Mouse (Mus musculus) kidney, embryonic 14.5 days (tissue): Measurements from ENCODE around the gene Gskip. TPM values are rescaled to one million over a fixed set of nuclear protein-coding genes. Genes with fewer than 3 reads are reported as not detected.
A peak's percentile ranks its signal among the peaks of the same experiment; 100 is the strongest.

Source experiments
- ATAC-seq: fragments of 200-750 bp; cut with Nextera tagmentation; 2 replicates; pipeline ENCODE4 v1.8.0; 2017; ENCODE audit warnings: moderate number of reproducible peaks, mild to moderate bottlenecking, moderate TSS enrichment, moderate library complexity; ENCODE audit not compliant: low FRiP score, low TSS enrichment
- H3K27ac ChIP-seq: fragments of 300-500 bp; sonication (generic); 2 replicates; pipeline ENCODE4 v1.5.1; 2014; ENCODE audit warnings: low read depth, mild to moderate bottlenecking, low read length, moderate library complexity, mixed read lengths
- H3K27me3 ChIP-seq: fragments of 300-500 bp; sonication (generic); 2 replicates; pipeline ENCODE4 v1.6.1; 2014; ENCODE audit warnings: mild to moderate bottlenecking, low read length; ENCODE audit not compliant: control insufficient read depth, insufficient read depth
- H3K36me3 ChIP-seq: fragments of 300-500 bp; sonication (generic); 2 replicates; pipeline ENCODE4 v1.6.1; 2014; ENCODE audit warnings: low read length, mixed read lengths; ENCODE audit not compliant: control insufficient read depth, insufficient read depth
- H3K4me1 ChIP-seq: fragments of 300-500 bp; sonication (generic); 2 replicates; pipeline ENCODE4 v1.6.1; 2014; ENCODE audit warnings: low read length, mixed read lengths; ENCODE audit not compliant: control insufficient read depth, insufficient read depth
- H3K4me2 ChIP-seq: fragments of 300-500 bp; sonication (generic); replicated peaks from 2 replicates; pipeline ENCODE4 v1.6.1; 2014; ENCODE audit warnings: low read depth, mild to moderate bottlenecking, low read length
- H3K4me3 ChIP-seq: fragments of 300-500 bp; sonication (generic); 2 replicates; pipeline ENCODE4 v1.5.1; 2014; ENCODE audit warnings: mild to moderate bottlenecking, low read length
- H3K9ac ChIP-seq: fragments of 300-500 bp; sonication (generic); 2 replicates; pipeline ENCODE4 v1.6.1; 2014; ENCODE audit warnings: low read depth, mild to moderate bottlenecking, low read length, moderate library complexity
- H3K9me3 ChIP-seq: fragments of 300-500 bp; sonication (generic); 2 replicates; pipeline ENCODE4 v1.6.1; 2016; ENCODE audit warnings: low read length; ENCODE audit not compliant: control insufficient read depth
- WGBS: fragments of 180-500 bp; shearing (Covaris S2); extraction: QIAGEN DNeasy Blood & Tissue Kit; methylation state at CpG from one replicate; pipeline ENCODE4 v1.1.7; 2014; 5-methylcytosine and 5-hydroxymethylcytosine counted together
- polyA plus RNA-seq: library from polyadenylated mRNA; unstranded; fragments of >200 nt; fragmentation: Nextera tagmentation; extraction: Ambion mirVana; gene quantifications from 2 replicates; pipeline ENCODE4 v1.2.1, GENCODE M21; 2014

Gskip gene
- polyA plus RNA-seq: 28.1 and 29.6 TPM in 2 replicates

- ATAC-seq: peak; percentile 45
- H3K4me3 ChIP-seq: peak within 1 kb of the TSS; percentile 93
- peak within 1 kb of the TSS; percentile 90 for H3K9ac ChIP-seq
- H3K4me1 ChIP-seq: peaks cover 12% of the 10 kb centered on the region; the same call in 1 of the 2 replicates
- H3K27me3 ChIP-seq: no peaks in the 10 kb centered on the region
- WGBS: under 1% methylated on average over 41 of the region's 41 CpGs
- no peaks in the 10 kb centered on the region for H3K9me3 ChIP-seq
- H3K27ac ChIP-seq: peak within 1 kb of the TSS; percentile 85
- H3K4me2 ChIP-seq: peak within 1 kb of the TSS; percentile 79
- no peaks in the 10 kb centered on the region for H3K36me3 ChIP-seq
Observed at GRCm38 (mm10) chr12:105683933-105684901, at the start of gene Gskip. Gene Gskip, plus strand, starts transcription at chr12:105684829.

DNA sequence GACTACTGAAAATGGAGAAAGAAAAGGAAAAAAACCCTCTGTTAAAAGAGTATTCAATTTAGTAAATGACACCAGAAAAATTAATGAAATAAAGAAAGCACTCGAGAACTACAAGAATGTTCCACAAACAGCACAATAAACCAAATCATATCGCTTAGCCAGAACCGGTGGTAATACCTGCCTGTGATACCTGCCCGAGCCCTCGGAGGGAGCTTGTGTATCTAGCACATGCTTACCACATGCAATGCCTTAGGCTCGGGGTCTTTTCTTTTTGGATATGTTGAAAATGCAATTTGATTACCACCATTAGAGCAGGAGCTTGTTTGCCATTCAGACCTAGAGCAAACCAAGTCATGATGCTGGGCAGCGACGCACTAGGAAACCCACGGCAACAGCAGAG, 48.1 kb upstream of the Gskip start:
- no peak for ATAC-seq
- Histone ChIP-seq H3K27me3 (no peaks in the 10 kb centered on the region), H3K4me2 (no peak overlapping the region), H3K9me3 (no peaks in the 10 kb centered on the region), H3K9ac (no peak overlapping the region), H3K4me1 (no peaks in the 10 kb centered on the region), H3K36me3 (peaks cover 92% of the 10 kb centered on the region), H3K27ac (no peak overlapping the region), H3K4me3 (no peak overlapping the region)
- 95% methylated on average over 9 of the region's 9 CpGs for WGBS

DNA sequence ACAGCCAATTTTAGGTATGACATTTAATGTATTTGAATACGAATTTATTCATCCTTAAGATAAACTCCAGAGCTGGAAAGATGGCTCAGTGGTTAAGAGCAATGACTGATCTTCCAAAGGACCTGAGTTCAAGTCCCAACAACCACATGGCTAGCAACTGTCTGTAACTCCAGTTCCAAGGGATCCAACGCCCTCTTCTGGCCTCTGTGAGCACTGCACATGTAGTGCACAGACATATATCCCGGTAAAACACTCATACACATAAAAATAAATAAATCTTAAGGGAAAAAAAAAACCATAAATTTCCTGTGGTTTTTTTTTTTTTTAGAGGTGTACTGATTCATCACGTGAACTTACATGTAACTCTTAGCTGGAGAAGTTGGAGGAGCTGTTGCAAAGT, 47.1 kb upstream of the Gskip start:
- H3K36me3 ChIP-seq: peaks cover 97% of the 10 kb centered on the region
- no peak overlapping the region for H3K27ac ChIP-seq
- H3K4me3 ChIP-seq: no peak overlapping the region
- H3K27me3 ChIP-seq: no peaks in the 10 kb centered on the region
- no peak for ATAC-seq
- H3K4me2 ChIP-seq: no peak overlapping the region
- H3K9me3 ChIP-seq: no peaks in the 10 kb centered on the region
- 80% methylated on average over 4 of the region's 4 CpGs for WGBS
- no peak overlapping the region for H3K9ac ChIP-seq
- no peaks in the 10 kb centered on the region for H3K4me1 ChIP-seq

DNA sequence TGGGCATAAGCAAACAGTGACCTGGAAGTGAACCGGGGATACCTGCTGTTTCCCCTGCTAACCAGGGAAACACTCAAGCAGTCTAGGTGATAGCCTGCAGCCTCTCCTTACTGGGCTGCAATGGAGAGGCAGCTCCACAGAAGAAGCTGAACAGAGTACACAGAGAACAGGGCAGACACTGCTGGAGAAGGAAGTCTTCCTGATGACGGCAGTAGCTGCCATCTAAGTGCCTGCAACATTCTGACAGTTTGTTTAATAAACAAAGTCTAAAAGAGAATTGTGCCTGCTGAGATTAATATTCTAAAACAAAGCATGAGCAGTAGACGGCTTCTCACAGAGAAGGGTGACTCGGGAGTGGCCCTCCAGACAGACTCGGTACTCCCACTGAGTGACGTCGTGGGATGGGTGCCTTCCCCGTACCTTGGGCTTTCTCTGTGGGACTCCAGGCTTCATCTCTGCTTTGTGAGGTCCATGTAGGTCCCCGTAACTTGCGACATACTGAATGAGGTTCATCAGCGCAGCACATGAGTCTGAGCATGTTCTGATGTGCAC, 41.8 kb upstream of the Gskip start:
- no peaks in the 10 kb centered on the region for H3K9me3 ChIP-seq
- H3K4me1 ChIP-seq: no peaks in the 10 kb centered on the region
- no peak overlapping the region for H3K27ac ChIP-seq
- no peak overlapping the region for H3K4me2 ChIP-seq
- peaks cover 97% of the 10 kb centered on the region for H3K36me3 ChIP-seq
- H3K27me3 ChIP-seq: no peaks in the 10 kb centered on the region
- H3K9ac ChIP-seq: no peak overlapping the region
- WGBS: 94% methylated on average over 11 of the region's 11 CpGs
- no peak for ATAC-seq
- H3K4me3 ChIP-seq: no peak overlapping the region

DNA sequence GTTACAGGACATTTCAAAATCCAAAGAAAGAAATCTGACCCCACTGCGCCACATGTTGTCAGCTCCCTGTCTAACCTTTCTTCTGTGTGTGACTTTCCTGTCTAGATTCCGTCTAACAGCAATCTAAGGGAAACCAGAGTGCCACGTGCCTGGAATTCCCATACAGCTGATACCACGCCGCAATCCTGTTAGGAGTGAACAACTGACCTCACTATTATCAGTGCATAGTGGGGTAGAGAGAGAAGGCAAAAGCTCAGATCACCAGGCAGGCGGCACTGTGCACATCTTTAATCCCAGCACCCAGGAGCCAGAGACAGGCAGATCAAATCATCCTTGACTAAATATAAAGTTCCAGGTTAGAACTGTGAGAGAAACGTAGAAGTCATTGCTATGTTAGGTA, 28.8 kb upstream of the Gskip start:
- Histone ChIP-seq H3K36me3 (peaks cover 88% of the 10 kb centered on the region), H3K4me3 (no peak overlapping the region), H3K9ac (no peak overlapping the region), H3K27ac (no peak overlapping the region), H3K9me3 (no peaks in the 10 kb centered on the region), H3K4me1 (no peaks in the 10 kb centered on the region), H3K27me3 (no peaks in the 10 kb centered on the region), H3K4me2 (no peak overlapping the region)
- WGBS: 90% methylated on average over 7 of the region's 7 CpGs
- no peak for ATAC-seq

GRCm38 (mm10) chr12:105676274-105676673, 8.4 kb upstream of the Gskip start:
- Histone ChIP-seq H3K27ac (no peak overlapping the region), H3K4me3 (no peak overlapping the region), H3K9ac (no peak overlapping the region), H3K9me3 (no peaks in the 10 kb centered on the region), H3K4me2 (no peak overlapping the region), H3K27me3 (no peaks in the 10 kb centered on the region), H3K4me1 (no peaks in the 10 kb centered on the region), H3K36me3 (peaks cover 18% of the 10 kb centered on the region; the same call in 1 of the 2 replicates)
- WGBS: 94% methylated on average over 8 of the region's 8 CpGs
- ATAC-seq: no peak

GRCm38 (mm10) chr12:105678211-105678610, 6.4 kb upstream of the Gskip start:
- Histone ChIP-seq H3K4me3 (no peak overlapping the region), H3K27ac (no peak overlapping the region), H3K4me1 (peaks cover 2% of the 10 kb centered on the region; the same call in 1 of the 2 replicates), H3K4me2 (no peak overlapping the region), H3K9ac (no peak overlapping the region), H3K27me3 (no peaks in the 10 kb centered on the region), H3K36me3 (peaks cover 15% of the 10 kb centered on the region; the same call in 1 of the 2 replicates), H3K9me3 (no peaks in the 10 kb centered on the region)
- ATAC-seq: no peak
- 90% methylated on average over 7 of the region's 7 CpGs for WGBS

- WGBS: 90% methylated on average over 3 of the region's 3 CpGs
- Histone ChIP-seq H3K9me3 (no peaks in the 10 kb centered on the region), H3K9ac (no peak overlapping the region), H3K27ac (no peak overlapping the region), H3K4me2 (no peak overlapping the region), H3K36me3 (peaks cover 10% of the 10 kb centered on the region; the same call in 1 of the 2 replicates), H3K4me1 (peaks cover 6% of the 10 kb centered on the region; the same call in 1 of the 2 replicates), H3K27me3 (no peaks in the 10 kb centered on the region), H3K4me3 (no peak overlapping the region)
- no peak for ATAC-seq
Observed at GRCm38 (mm10) chr12:105678762-105679161, 5.9 kb upstream of the Gskip start.
